Mouse (Mus musculus): Measurements from ENCODE around the gene Shank2. TPM values are rescaled to one million over a fixed set of nuclear protein-coding genes. Genes with fewer than 3 reads are reported as not detected.
A peak's percentile ranks its signal among the peaks of the same experiment; 100 is the strongest.

Gene Shank2
- total RNA-seq, 2 experiments from 2014 or later, result 133 to 146 TPM

- DNase-seq (ENCODE audit: low spot score in 2 of 2), result no peak
These were observed 256.1 kb downstream of the Shank2 start for GRCm38 (mm10) chr7:144257821-144258220.

- no peak for DNase-seq (ENCODE audit: low spot score in 2 of 2)
These were observed 256.6 kb downstream of the Shank2 start for GRCm38 (mm10) chr7:144258332-144258731.

GRCm38 (mm10) chr7:144262666-144263065 lies 260.9 kb downstream of the Shank2 start:
- no peak for DNase-seq (ENCODE audit: low spot score in 2 of 2)

- DNase-seq (ENCODE audit: low spot score in 2 of 2), result no peak
These were observed 265.0 kb downstream of the Shank2 start for GRCm38 (mm10) chr7:144266745-144267144.

- peak in 1 of 2 experiments; percentile 61 for DNase-seq (ENCODE audit: low spot score in 2 of 2)
These were observed 266.6 kb downstream of the Shank2 start for GRCm38 (mm10) chr7:144268329-144268728.

- no peak for DNase-seq (ENCODE audit: low spot score in 2 of 2)
These were observed 267.1 kb downstream of the Shank2 start for GRCm38 (mm10) chr7:144268778-144269177.

- no peak for DNase-seq (ENCODE audit: low spot score in 2 of 2)
These were observed 269.3 kb downstream of the Shank2 start for GRCm38 (mm10) chr7:144271074-144271473.

GRCm38 (mm10) chr7:144278703-144279102 lies 277.0 kb downstream of the Shank2 start:
- DNase-seq (ENCODE audit: low spot score in 2 of 2), result no peak

GRCm38 (mm10) chr7:144283701-144284100 lies 282.0 kb downstream of the Shank2 start:
- no peak for DNase-seq (ENCODE audit: low spot score in 2 of 2)

GRCm38 (mm10) chr7:144284241-144285065 lies 282.7 kb downstream of the Shank2 start:
- peak; percentile 61 to 62 for DNase-seq (ENCODE audit: low spot score in 2 of 2)

- no peak for DNase-seq (ENCODE audit: low spot score in 2 of 2)
These were observed 283.4 kb downstream of the Shank2 start for GRCm38 (mm10) chr7:144285066-144285633.

GRCm38 (mm10) chr7:144285912-144286311 lies 284.2 kb downstream of the Shank2 start:
- DNase-seq (ENCODE audit: low spot score in 2 of 2), result no peak

GRCm38 (mm10) chr7:144287991-144288390 lies 286.3 kb downstream of the Shank2 start:
- no peak for DNase-seq (ENCODE audit: low spot score in 2 of 2)

- no peak for DNase-seq (ENCODE audit: low spot score in 2 of 2)
These were observed 289.8 kb downstream of the Shank2 start for GRCm38 (mm10) chr7:144291478-144291877.

GRCm38 (mm10) chr7:144293611-144294010 lies 291.9 kb downstream of the Shank2 start:
- no peak for DNase-seq (ENCODE audit: low spot score in 2 of 2)

- peak in 1 of 2 experiments; percentile 71 for DNase-seq (ENCODE audit: low spot score in 2 of 2)
These were observed 292.8 kb downstream of the Shank2 start for GRCm38 (mm10) chr7:144294239-144295200.

GRCm38 (mm10) chr7:144299351-144299750 lies 297.6 kb downstream of the Shank2 start:
- DNase-seq (ENCODE audit: low spot score in 2 of 2), result no peak

GRCm38 (mm10) chr7:144301646-144302045 lies 299.9 kb downstream of the Shank2 start:
- DNase-seq (ENCODE audit: low spot score in 2 of 2), result no peak

GRCm38 (mm10) chr7:144302498-144302897 lies 300.8 kb downstream of the Shank2 start:
- no peak for DNase-seq (ENCODE audit: low spot score in 2 of 2)

- no peak for DNase-seq (ENCODE audit: low spot score in 2 of 2)
These were observed 306.2 kb downstream of the Shank2 start for GRCm38 (mm10) chr7:144307853-144308409.
